Mouse (Mus musculus) CH12.LX (cell line): Measurements from ENCODE around the gene Ell. TPM values are rescaled to one million over a fixed set of nuclear protein-coding genes. Genes with fewer than 3 reads are reported as not detected.

Experiments used
- DNase-seq: peaks from one replicate; pipeline ENCODE4 v3.0.0-alpha.2; 2013; ENCODE audit errors: extremely low read depth
- H3K27ac ChIP-seq: 2 replicates; pipeline ENCODE4 v1.5.1; 2012; ENCODE audit warnings: low read depth, mild to moderate bottlenecking, control low read depth, moderate library complexity; ENCODE audit not compliant: insufficient read depth
- H3K27me3 ChIP-seq: replicated peaks from 2 replicates; pipeline ENCODE3; 2012; ENCODE audit warnings: inconsistent platforms
- H3K36me3 ChIP-seq, 2 experiments: replicated peaks in 1 of 2; 2 replicates each; pipeline versions ENCODE3 to v1.6.1; 2012; ENCODE audit warnings: inconsistent platforms in 1 of 2, low read length in 1 of 2, mild to moderate bottlenecking in 1 of 2, mixed read lengths in 1 of 2, moderate library complexity in 1 of 2; ENCODE audit not compliant: control insufficient read depth in 1 of 2, insufficient read depth in 1 of 2
- H3K4me1 ChIP-seq, 2 experiments: 2 replicates each; pipeline ENCODE4 v1.6.1; 2012; ENCODE audit warnings: inconsistent platforms in 1 of 2, moderate library complexity in 1 of 2; ENCODE audit not compliant: insufficient read depth in 2 of 2, control insufficient read depth in 1 of 2
- H3K4me2 ChIP-seq: 2 replicates; pipeline ENCODE4 v1.6.1; 2012; ENCODE audit warnings: low read depth, mild to moderate bottlenecking, control low read depth; ENCODE audit not compliant: poor library complexity, insufficient read depth, severe bottlenecking
- H3K4me3 ChIP-seq, 3 experiments: fragments of 150-350 bp in 1 of 3; sonication (generic) in 1 of 3; replicated peaks in 1 of 3; 2 replicates each; pipeline versions ENCODE3 to v1.5.1; 2011 to 2012; ENCODE audit warnings: low read depth in 2 of 3, low read length in 2 of 3, mild to moderate bottlenecking in 2 of 3, moderate library complexity in 2 of 3, control low read depth in 1 of 3, improper control_type of control experiment in 1 of 3, inconsistent platforms in 1 of 3, mixed read lengths in 1 of 3; ENCODE audit not compliant: poor library complexity in 1 of 3
- H3K79me2 ChIP-seq: replicated peaks from 2 replicates; pipeline ENCODE4 v1.6.1; 2012; ENCODE audit warnings: mild to moderate bottlenecking, moderate library complexity; ENCODE audit not compliant: control insufficient read depth, poor library complexity, insufficient read depth, severe bottlenecking; ENCODE audit errors: extremely low read depth
- H3K9ac ChIP-seq: 2 replicates; pipeline ENCODE4 v1.6.1; 2012; ENCODE audit warnings: low read depth, mild to moderate bottlenecking, control low read depth, moderate library complexity; ENCODE audit not compliant: insufficient read depth
- H3K9me3 ChIP-seq: replicated peaks from 2 replicates; pipeline ENCODE3; 2012; ENCODE audit warnings: low read length, inconsistent platforms, mixed read lengths
- BHLHE40 ChIP-seq: IDR thresholded peaks from 2 replicates; pipeline ENCODE4 v1.6.1; 2011; ENCODE audit warnings: mild to moderate bottlenecking, low read depth, low read length, improper control_type of control experiment
- CHD2 ChIP-seq: IDR thresholded peaks from 2 replicates; pipeline ENCODE4 v1.6.1; 2011; ENCODE audit warnings: low read length, improper control_type of control experiment
- CTCF ChIP-seq, 2 experiments: IDR thresholded peaks in 1 of 2; conservative IDR thresholded peaks in 1 of 2; 2 replicates each; pipeline ENCODE4 v1.5.1; 2011 to 2012; ENCODE audit warnings: low read depth in 2 of 2, low read length in 2 of 2, improper control_type of control experiment in 1 of 2, inconsistent platforms in 1 of 2, mild to moderate bottlenecking in 1 of 2, moderate library complexity in 1 of 2
- ELF1 ChIP-seq: IDR thresholded peaks from 2 replicates; pipeline ENCODE4 v1.6.1; 2014; ENCODE audit warnings: low read depth, mild to moderate bottlenecking, inconsistent platforms, low read length, improper control_type of control experiment
- EP300 ChIP-seq: IDR thresholded peaks from 2 replicates; pipeline ENCODE4 v1.6.1; 2011; ENCODE audit warnings: low read length, improper control_type of control experiment
- ETS1 ChIP-seq: conservative IDR thresholded peaks from 2 replicates; pipeline ENCODE4 v1.6.1; 2012; ENCODE audit warnings: low read depth, mild to moderate bottlenecking, inconsistent platforms, low read length, improper control_type of control experiment, moderate library complexity
- GABPA ChIP-seq: IDR thresholded peaks from 2 replicates; pipeline ENCODE4 v1.6.1; 2012; ENCODE audit warnings: low read depth, low read length, improper control_type of control experiment, inconsistent platforms; ENCODE audit not compliant: insufficient replicate concordance
- HCFC1 ChIP-seq: IDR thresholded peaks from 2 replicates; pipeline ENCODE4 v1.6.1; 2012; ENCODE audit warnings: low read depth, mild to moderate bottlenecking, inconsistent platforms, low read length, improper control_type of control experiment
- JUND ChIP-seq: conservative IDR thresholded peaks from 2 replicates; pipeline ENCODE4 v1.6.1; 2011; ENCODE audit warnings: low read depth, low read length, improper control_type of control experiment
- KAT2A ChIP-seq: IDR thresholded peaks from 2 replicates; pipeline ENCODE4 v1.6.1; 2012; ENCODE audit warnings: low read length, improper control_type of control experiment, inconsistent platforms; ENCODE audit not compliant: insufficient replicate concordance
- MAFK ChIP-seq: IDR thresholded peaks from 2 replicates; pipeline ENCODE4 v1.6.1; 2011; ENCODE audit warnings: low read length, improper control_type of control experiment; ENCODE audit not compliant: insufficient replicate concordance
- MAX ChIP-seq: IDR thresholded peaks from 2 replicates; pipeline ENCODE4 v1.6.1; 2011; ENCODE audit warnings: low read length, improper control_type of control experiment
- MEF2A ChIP-seq: IDR thresholded peaks from 2 replicates; pipeline ENCODE4 v1.6.1; 2014; ENCODE audit warnings: low read depth, mild to moderate bottlenecking, inconsistent platforms, low read length, improper control_type of control experiment, borderline replicate concordance
- MXI1 ChIP-seq: IDR thresholded peaks from 2 replicates; pipeline ENCODE4 v1.6.1; 2011; ENCODE audit warnings: mild to moderate bottlenecking, low read depth, low read length, improper control_type of control experiment
- MYC ChIP-seq: IDR thresholded peaks from 2 replicates; pipeline ENCODE4 v1.6.1; 2011; ENCODE audit warnings: low read depth, mild to moderate bottlenecking, improper control_type of control experiment, low read length
- NELFE ChIP-seq: IDR thresholded peaks from 2 replicates; pipeline ENCODE4 v1.6.1; 2011; ENCODE audit warnings: low read depth, low read length, improper control_type of control experiment
- NRF1 ChIP-seq: IDR thresholded peaks from 2 replicates; pipeline ENCODE4 v1.6.1; 2014; ENCODE audit warnings: low read depth, mild to moderate bottlenecking, inconsistent platforms, low read length, improper control_type of control experiment, moderate library complexity
- POLR2A ChIP-seq: IDR thresholded peaks from 2 replicates; pipeline ENCODE4 v1.6.1; 2011; ENCODE audit warnings: low read depth, mild to moderate bottlenecking, improper control_type of control experiment, low read length
- POLR2AphosphoS2 ChIP-seq: IDR thresholded peaks from 2 replicates; pipeline ENCODE4 v1.6.1; 2011; ENCODE audit warnings: low read depth, low read length, improper control_type of control experiment
- RCOR1 ChIP-seq: conservative IDR thresholded peaks from 2 replicates; pipeline ENCODE4 v1.6.1; 2012; ENCODE audit warnings: low read depth, mild to moderate bottlenecking, inconsistent platforms, low read length, improper control_type of control experiment
- SMC3 ChIP-seq: IDR thresholded peaks from 2 replicates; pipeline ENCODE4 v1.6.1; 2011; ENCODE audit warnings: low read depth, low read length, improper control_type of control experiment
- TBP ChIP-seq: conservative IDR thresholded peaks from 2 replicates; pipeline ENCODE4 v1.6.1; 2011; ENCODE audit warnings: low read depth, low read length, improper control_type of control experiment
- UBTF ChIP-seq: IDR thresholded peaks from 2 replicates; pipeline ENCODE4 v1.6.1; 2012; ENCODE audit warnings: low read depth, mild to moderate bottlenecking, inconsistent platforms, low read length, improper control_type of control experiment, moderate library complexity
- USF1 ChIP-seq: IDR thresholded peaks from 2 replicates; pipeline ENCODE4 v1.6.1; 2014; ENCODE audit warnings: low read depth, mild to moderate bottlenecking, inconsistent platforms, low read length, improper control_type of control experiment
- ZC3H11A ChIP-seq: IDR thresholded peaks from 2 replicates; pipeline ENCODE4 v1.6.1; 2012; ENCODE audit warnings: low read depth, mild to moderate bottlenecking, inconsistent platforms, low read length, improper control_type of control experiment
- ZKSCAN1 ChIP-seq: IDR thresholded peaks from 2 replicates; pipeline ENCODE4 v1.6.1; 2012; ENCODE audit warnings: low read depth, inconsistent platforms, low read length, improper control_type of control experiment, borderline replicate concordance
- ZMIZ1 ChIP-seq: IDR thresholded peaks from 2 replicates; pipeline ENCODE4 v1.6.1; 2012; ENCODE audit warnings: low read depth, mild to moderate bottlenecking, inconsistent platforms, low read length, improper control_type of control experiment
- ZNF384 ChIP-seq: IDR thresholded peaks from 2 replicates; pipeline ENCODE4 v1.6.1; 2012; ENCODE audit warnings: low read depth, low read length, improper control_type of control experiment, inconsistent platforms
- dilution Hi-C: fragments of 300-500 bp; cut with MboI; formaldehyde crosslinking; loops from 2 replicates; pipeline ENCODE4 v1.14.3; 2020; ENCODE audit warnings: low sequenced_read_pairs; ENCODE audit not compliant: extremely low pct_unique_long_range_greater_than_20kb, extremely low pct_ligation_motif_present
- in situ Hi-C: fragments of 300-500 bp; cut with MboI; formaldehyde crosslinking; loops from 3 replicates; pipeline ENCODE4 v1.14.3; 2019; ENCODE audit warnings: low sequenced_read_pairs, low pct_ligation_motif_present, low pct_unique_long_range_greater_than_20kb, mixed read lengths
- polyA plus RNA-seq: library from polyadenylated mRNA; unstranded; fragments of >175 nt; gene quantifications from 2 replicates; pipeline ENCODE4 v1.2.1, GENCODE M21; 2012; ENCODE audit warnings: low read depth; ENCODE audit not compliant: insufficient read length
- total RNA-seq, 2 experiments: library from RNA; depleted of rRNA; stranded (reverse); fragments of 300-350 nt in 1 of 2; fragments of >200 nt in 1 of 2; gene quantifications; 2 replicates each; pipeline ENCODE4 v1.2.3; 2012 to 2014

Ell gene
- total and polyA plus RNA-seq, 3 experiments = 6.5 to 17.9 (median 9.8) TPM

- no peaks in the 10 kb centered on the region for H3K36me3 ChIP-seq
- DNase-seq = no peak
- H3K79me2 ChIP-seq = no peaks in the 10 kb centered on the region
- H3K9me3 ChIP-seq = peaks cover 10% of the 10 kb centered on the region
- dilution Hi-C loops (no loop called here), in situ Hi-C loops (no loop called here)
- peak overlapping the region in 1 of 3 experiments; percentile 32 for H3K4me3 ChIP-seq
- H3K27me3 ChIP-seq = no peaks in the 10 kb centered on the region
- no peak overlapping the region for H3K27ac ChIP-seq
- no peak overlapping the region; the same call in 1 of the 2 replicates for H3K9ac ChIP-seq
- no peak for TF ChIP-seq POLR2A
- no peak for TF ChIP-seq GABPA
- no peak for TF ChIP-seq CHD2
- no peak for TF ChIP-seq USF1
- TF ChIP-seq MAFK = no peak
- peaks cover 12 to 50% of the 10 kb centered on the region in 2 experiments for H3K4me1 ChIP-seq
- peak overlapping the region; percentile 8 for H3K4me2 ChIP-seq
These were observed 89.8 kb downstream of the Ell start for GRCm38 (mm10) chr8:70628986-70629490.

GRCm38 (mm10) chr8:70629574-70630531 is 90.6 kb downstream of the Ell start:
- Histone ChIP-seq H3K9me3 (peaks cover 6% of the 10 kb centered on the region), H3K27me3 (no peaks in the 10 kb centered on the region), H3K9ac (no peak overlapping the region; the same call in 1 of the 2 replicates), H3K4me2 (peak overlapping the region; percentile 17), H3K79me2 (no peaks in the 10 kb centered on the region), H3K36me3 (no peaks in the 10 kb centered on the region), H3K4me3 (peak overlapping the region; percentile 10 to 44 (median 32)), H3K27ac (peak overlapping the region; percentile 64), H3K4me1 (peaks cover 19 to 59% of the 10 kb centered on the region in 2 experiments)
- DNase-seq = peak; percentile 93
- in situ Hi-C loops = no loop called here
- dilution Hi-C loops = no loop called here
- TF ChIP-seq GABPA = no peak
- no peak for TF ChIP-seq RCOR1
- peak; percentile 84 for TF ChIP-seq MEF2A
- no peak; the same call in 1 of the 2 replicates for TF ChIP-seq ZC3H11A
- peak; percentile 65 for TF ChIP-seq ELF1
- TF ChIP-seq BHLHE40 = peak; percentile 90
- 0 out of 2 replicates have a peak, but pooled peaks have one; percentile 36 for TF ChIP-seq ZMIZ1
- TF ChIP-seq NRF1 = peak; percentile 94
- TF ChIP-seq JUND = no peak; the same call in 1 of the 2 replicates
- TF ChIP-seq CHD2 = no peak; the same call in 1 of the 2 replicates
- no peak for TF ChIP-seq UBTF
- peak; percentile 76 for TF ChIP-seq MXI1
- TF ChIP-seq ETS1 = peak; percentile 64
- TF ChIP-seq MAFK = no peak
- peak; percentile 55; the same call in 1 of the 2 replicates for TF ChIP-seq KAT2A
- TF ChIP-seq NELFE = peak; percentile 99
- TF ChIP-seq TBP = no peak
- TF ChIP-seq SMC3 = peak; percentile 97
- TF ChIP-seq CTCF (conservative IDR thresholded peaks at IDR 0.05 in 1 of 2, IDR thresholded peaks at IDR 0.05 in 1 of 2; ENCODE audit: low read depth in 2 of 2, low read length in 2 of 2) = peak; percentile 90 to 100
- TF ChIP-seq HCFC1 = peak; percentile 69; the same call in 1 of the 2 replicates
- TF ChIP-seq MAX = peak; percentile 93
- TF ChIP-seq EP300 = peak; percentile 24; the same call in 1 of the 2 replicates
- TF ChIP-seq MYC = peak; percentile 87
- no peak for TF ChIP-seq ZKSCAN1
- no peak for TF ChIP-seq POLR2AphosphoS2
- no peak; the same call in 1 of the 2 replicates for TF ChIP-seq POLR2A
- TF ChIP-seq USF1 = no peak
- TF ChIP-seq ZNF384 = no peak
